Mouse (Mus musculus): Measurements from ENCODE around the gene Atp6v1g2. TPM values are rescaled to one million over a fixed set of nuclear protein-coding genes. Genes with fewer than 3 reads are reported as not detected.

Gene Atp6v1g2
- polyA plus RNA-seq (2012; rRNA removed) = 6.6 and 6.7 TPM in 2 replicates

GRCm38 (mm10) chr17:35233114-35233980 is at the start of gene Atp6v1g2:
Atp6v1g2 (plus strand) TSS chr17:35233660.
- no peak within 1 kb of the TSS for H3K4me3 ChIP-seq (ENCODE audit: insufficient read depth, low read depth, low read length)
- peak; percentile 59 for DNase-seq

GRCm38 (mm10) chr17:35185639-35186611 is 47.5 kb upstream of the Atp6v1g2 start:
- 7% methylated on average over 16 of the region's 18 CpGs for WGBS
- DNase-seq = peak; percentile 76

More at GRCm38 (mm10) chr17:35233114-35233980, at the start of gene Atp6v1g2:
- TF ChIP-seq POLR2A (IDR thresholded peaks at IDR 0.05; ENCODE audit: low read depth, low read length) = no peak
- TF ChIP-seq CTCF (conservative IDR thresholded peaks at IDR 0.05; ENCODE audit: insufficient read depth, insufficient read length, low read depth, low read length) = no peak
- WGBS = 41% methylated on average over 18 of the region's 18 CpGs
- peaks cover 4% of the 10 kb centered on the region; the same call in 1 of the 2 replicates for H3K4me1 ChIP-seq (ENCODE audit: control insufficient read depth, insufficient read depth, low read length)
- no peaks in the 10 kb centered on the region for H3K36me3 ChIP-seq (ENCODE audit: control insufficient read depth, insufficient read depth, low read length)
- no peaks in the 10 kb centered on the region for H3K27me3 ChIP-seq (replicated peaks; ENCODE audit: control insufficient read depth, insufficient read depth, low read length)
- H3K27ac ChIP-seq (ENCODE audit: insufficient read depth, low read depth, low read length) = peak within 1 kb of the TSS; percentile 47

GRCm38 (mm10) chr17:35186681-35187080 is 46.8 kb upstream of the Atp6v1g2 start:
- TF ChIP-seq CTCF (conservative IDR thresholded peaks at IDR 0.05; ENCODE audit: insufficient read depth, insufficient read length, low read depth, low read length) (no peak), POLR2A (IDR thresholded peaks at IDR 0.05; ENCODE audit: low read depth, low read length) (no peak)
- H3K36me3 ChIP-seq (ENCODE audit: control insufficient read depth, insufficient read depth, low read length) = no peaks in the 10 kb centered on the region
- peak overlapping the region; percentile 42; the same call in 1 of the 2 replicates for H3K4me3 ChIP-seq (ENCODE audit: insufficient read depth, low read depth, low read length)
- WGBS = 6% methylated on average over 4 of the region's 4 CpGs
- no peaks in the 10 kb centered on the region for H3K27me3 ChIP-seq (replicated peaks; ENCODE audit: control insufficient read depth, insufficient read depth, low read length)
- H3K4me1 ChIP-seq (ENCODE audit: control insufficient read depth, insufficient read depth, low read length) = no peaks in the 10 kb centered on the region
- no peak for DNase-seq
- H3K27ac ChIP-seq (ENCODE audit: insufficient read depth, low read depth, low read length) = no peak overlapping the region

More at GRCm38 (mm10) chr17:35185639-35186611, 47.5 kb upstream of the Atp6v1g2 start:
- H3K27me3 ChIP-seq (replicated peaks; ENCODE audit: control insufficient read depth, insufficient read depth, low read length) = no peaks in the 10 kb centered on the region
- H3K36me3 ChIP-seq (ENCODE audit: control insufficient read depth, insufficient read depth, low read length) = no peaks in the 10 kb centered on the region
- peak overlapping the region; percentile 42 for H3K4me3 ChIP-seq (ENCODE audit: insufficient read depth, low read depth, low read length)
- no peaks in the 10 kb centered on the region for H3K4me1 ChIP-seq (ENCODE audit: control insufficient read depth, insufficient read depth, low read length)
- no peak for TF ChIP-seq CTCF (conservative IDR thresholded peaks at IDR 0.05; ENCODE audit: insufficient read depth, insufficient read length, low read depth, low read length)
- no peak for TF ChIP-seq POLR2A (IDR thresholded peaks at IDR 0.05; ENCODE audit: low read depth, low read length)
- peak overlapping the region; percentile 15; the same call in 1 of the 2 replicates for H3K27ac ChIP-seq (ENCODE audit: insufficient read depth, low read depth, low read length)

- H3K27ac ChIP-seq (ENCODE audit: insufficient read depth, low read depth, low read length) = no peak overlapping the region
- no peaks in the 10 kb centered on the region for H3K36me3 ChIP-seq (ENCODE audit: control insufficient read depth, insufficient read depth, low read length)
- 63% methylated on average over 4 of the region's 4 CpGs for WGBS
- H3K4me3 ChIP-seq (ENCODE audit: insufficient read depth, low read depth, low read length) = no peak overlapping the region
- DNase-seq = no peak
- H3K4me1 ChIP-seq (ENCODE audit: control insufficient read depth, insufficient read depth, low read length) = no peaks in the 10 kb centered on the region
- TF ChIP-seq POLR2A (IDR thresholded peaks at IDR 0.05; ENCODE audit: low read depth, low read length) = no peak
- no peak for TF ChIP-seq CTCF (conservative IDR thresholded peaks at IDR 0.05; ENCODE audit: insufficient read depth, insufficient read length, low read depth, low read length)
- H3K27me3 ChIP-seq (replicated peaks; ENCODE audit: control insufficient read depth, insufficient read depth, low read length) = no peaks in the 10 kb centered on the region
Measured at GRCm38 (mm10) chr17:35187345-35187744, 46.1 kb upstream of the Atp6v1g2 start.

GRCm38 (mm10) chr17:35187959-35188610 is 45.4 kb upstream of the Atp6v1g2 start, which contains the start of gene Lst1:
Lst1 (minus strand) TSS chr17:35188439.
- DNase-seq = no peak
- no peak within 1 kb of the TSS for H3K4me3 ChIP-seq (ENCODE audit: insufficient read depth, low read depth, low read length)
- WGBS = 80% methylated on average over 7 of the region's 7 CpGs
- no peaks in the 10 kb centered on the region for H3K36me3 ChIP-seq (ENCODE audit: control insufficient read depth, insufficient read depth, low read length)
- H3K4me1 ChIP-seq (ENCODE audit: control insufficient read depth, insufficient read depth, low read length) = no peaks in the 10 kb centered on the region
- TF ChIP-seq CTCF (conservative IDR thresholded peaks at IDR 0.05; ENCODE audit: insufficient read depth, insufficient read length, low read depth, low read length) = no peak
- TF ChIP-seq POLR2A (IDR thresholded peaks at IDR 0.05; ENCODE audit: low read depth, low read length) = no peak
- no peaks in the 10 kb centered on the region for H3K27me3 ChIP-seq (replicated peaks; ENCODE audit: control insufficient read depth, insufficient read depth, low read length)
- H3K27ac ChIP-seq (ENCODE audit: insufficient read depth, low read depth, low read length) = no peak within 1 kb of the TSS

GRCm38 (mm10) chr17:35189186-35189585 is 44.3 kb upstream of the Atp6v1g2 start:
- 68% methylated on average over 1 of the region's 1 CpGs for WGBS
- no peak for TF ChIP-seq CTCF (conservative IDR thresholded peaks at IDR 0.05; ENCODE audit: insufficient read depth, insufficient read length, low read depth, low read length)
- no peak for TF ChIP-seq POLR2A (IDR thresholded peaks at IDR 0.05; ENCODE audit: low read depth, low read length)
- no peak overlapping the region for H3K27ac ChIP-seq (ENCODE audit: insufficient read depth, low read depth, low read length)

More at GRCm38 (mm10) chr17:35189186-35189585, 44.3 kb upstream of the Atp6v1g2 start:
- Histone ChIP-seq H3K4me3 (ENCODE audit: insufficient read depth, low read depth, low read length) (no peak overlapping the region), H3K4me1 (ENCODE audit: control insufficient read depth, insufficient read depth, low read length) (no peaks in the 10 kb centered on the region), H3K36me3 (ENCODE audit: control insufficient read depth, insufficient read depth, low read length) (no peaks in the 10 kb centered on the region), H3K27me3 (replicated peaks; ENCODE audit: control insufficient read depth, insufficient read depth, low read length) (no peaks in the 10 kb centered on the region)
- DNase-seq = no peak

Data from kidney, adult 2 months (tissue).